Mouse (Mus musculus) leukemia stem cell, adult 10-12 weeks (primary cell): Measurements from ENCODE around the gene Clec5a. TPM values are rescaled to one million over a fixed set of nuclear protein-coding genes. Genes with fewer than 3 reads are reported as not detected.

Experiments
- polyA plus RNA-seq: library from polyadenylated mRNA; stranded (reverse); fragments of >175 nt; gene quantifications from 2 replicates; pipeline ENCODE4 v1.2.3, GENCODE M21; 2012; ENCODE audit warnings: low replicate concordance

Clec5a gene
- not detected in 2 replicates for polyA plus RNA-seq

DNA sequence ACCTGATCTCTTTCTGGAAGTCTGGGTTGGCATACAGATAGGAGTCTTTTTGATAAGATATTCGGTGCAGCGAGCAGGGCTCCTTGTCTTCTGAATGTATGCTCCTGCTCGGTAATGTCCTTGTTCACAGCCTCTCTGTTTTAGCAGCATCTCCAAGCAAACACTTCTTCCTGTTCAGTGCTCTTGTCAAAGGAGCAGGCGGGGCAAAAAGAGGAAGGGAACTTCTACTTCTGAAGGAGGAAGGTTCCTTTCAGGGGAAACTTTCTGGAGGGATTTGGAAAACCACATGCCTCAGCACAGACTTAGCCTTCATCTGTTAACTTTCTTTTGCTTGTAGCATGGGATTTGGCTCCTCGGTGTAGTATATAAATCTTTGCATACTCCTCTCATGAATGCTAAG lies at the start of gene Clec5a:
TSS of gene Clec5a (minus strand) at position 177 of the 400 bp plus-strand sequence.

GRCm38 (mm10) chr6:40628406-40629000 lies 42.9 kb upstream of the Clec5a start, which contains the start of gene Mgam:
Mgam (plus strand) TSS chr6:40628831.

GRCm38 (mm10) chr6:40613260-40613852 lies 27.7 kb upstream of the Clec5a start, which contains the start of gene Tas2r138:
Tas2r138 (minus strand) TSS chr6:40613310.

GRCm38 (mm10) chr6:40569187-40569586 lies 16.4 kb downstream of the Clec5a start, which contains the start of gene Olfr460:
Olfr460 (plus strand) TSS chr6:40569487.

GRCm38 (mm10) chr6:40554950-40555349 lies 30.7 kb downstream of the Clec5a start, which contains the start of gene Olfr461:
Olfr461 (minus strand) TSS chr6:40555050.

Other genes starting within 250 kb of the Clec5a start
- 1.2 and 3.5 TPM in 2 replicates for gene E330009J07Rik, start 149.7 kb downstream of the Clec5a start, polyA plus RNA-seq
- gene Wee2, start 146.7 kb downstream of the Clec5a start, polyA plus RNA-seq: not detected in 2 replicates
- 16.6 and 17.0 TPM in 2 replicates for gene Ssbp1, start 114.5 kb downstream of the Clec5a start, polyA plus RNA-seq
- not detected in 2 replicates for gene Tas2r137, start 94.6 kb downstream of the Clec5a start, polyA plus RNA-seq
- not detected in 2 replicates for gene Tas2r108, start 92.3 kb downstream of the Clec5a start, polyA plus RNA-seq
- not detected in 2 replicates for gene Prss37, start 66.3 kb downstream of the Clec5a start, polyA plus RNA-seq
- gene Olfr461, start 30.8 kb downstream of the Clec5a start, polyA plus RNA-seq: not detected in 2 replicates
- not detected in 2 replicates for gene Olfr460, start 16.3 kb downstream of the Clec5a start, polyA plus RNA-seq
- gene Tas2r138, start 27.5 kb upstream of the Clec5a start, polyA plus RNA-seq: not detected in 2 replicates
- gene Mgam, start 43.0 kb upstream of the Clec5a start, polyA plus RNA-seq: not detected in 2 replicates